Mouse (Mus musculus): ENCODE data around the gene Ulk4.

DNA sequence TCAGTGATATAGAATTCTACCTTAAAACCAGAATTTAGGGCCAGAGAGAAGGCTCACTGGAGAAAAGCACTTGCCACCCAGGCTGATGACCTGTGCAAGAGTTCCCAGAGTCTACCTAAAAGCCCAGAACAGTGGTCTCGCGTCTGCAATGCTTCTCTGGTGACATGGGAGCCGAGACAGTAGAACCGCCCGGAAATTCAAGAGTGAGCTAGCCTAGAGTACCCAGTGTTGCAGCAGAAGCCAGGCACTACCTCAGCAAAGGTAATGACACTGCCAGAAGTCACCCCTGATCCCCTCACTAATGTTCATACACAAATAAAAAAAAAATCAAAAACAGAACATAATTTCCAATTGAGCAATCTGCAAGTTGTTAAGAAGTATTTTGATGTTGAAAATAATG, 208.9 kb downstream of the Ulk4 start:
- no peak for TF ChIP-seq CTCF (IDR thresholded peaks at IDR 0.05; ENCODE audit: insufficient read depth, low read length)
- TF ChIP-seq POLR2A (IDR thresholded peaks at IDR 0.05; ENCODE audit: borderline replicate concordance, extremely low read depth, low read depth, low read length) = no peak

All from lung, adult 2 months (tissue).